Mouse (Mus musculus) T-helper 1 cell (primary cell): ENCODE measurements around the gene Bmp4.

Experiments used
- in situ Hi-C: fragments of 300-600 bp; cut with MboI, MseI; formaldehyde crosslinking; loops from one replicate; pipeline ENCODE4 v1.15.1; 2025; ENCODE audit warnings: high pct_unique_total_duplicates

Gene Bmp4

DNA sequence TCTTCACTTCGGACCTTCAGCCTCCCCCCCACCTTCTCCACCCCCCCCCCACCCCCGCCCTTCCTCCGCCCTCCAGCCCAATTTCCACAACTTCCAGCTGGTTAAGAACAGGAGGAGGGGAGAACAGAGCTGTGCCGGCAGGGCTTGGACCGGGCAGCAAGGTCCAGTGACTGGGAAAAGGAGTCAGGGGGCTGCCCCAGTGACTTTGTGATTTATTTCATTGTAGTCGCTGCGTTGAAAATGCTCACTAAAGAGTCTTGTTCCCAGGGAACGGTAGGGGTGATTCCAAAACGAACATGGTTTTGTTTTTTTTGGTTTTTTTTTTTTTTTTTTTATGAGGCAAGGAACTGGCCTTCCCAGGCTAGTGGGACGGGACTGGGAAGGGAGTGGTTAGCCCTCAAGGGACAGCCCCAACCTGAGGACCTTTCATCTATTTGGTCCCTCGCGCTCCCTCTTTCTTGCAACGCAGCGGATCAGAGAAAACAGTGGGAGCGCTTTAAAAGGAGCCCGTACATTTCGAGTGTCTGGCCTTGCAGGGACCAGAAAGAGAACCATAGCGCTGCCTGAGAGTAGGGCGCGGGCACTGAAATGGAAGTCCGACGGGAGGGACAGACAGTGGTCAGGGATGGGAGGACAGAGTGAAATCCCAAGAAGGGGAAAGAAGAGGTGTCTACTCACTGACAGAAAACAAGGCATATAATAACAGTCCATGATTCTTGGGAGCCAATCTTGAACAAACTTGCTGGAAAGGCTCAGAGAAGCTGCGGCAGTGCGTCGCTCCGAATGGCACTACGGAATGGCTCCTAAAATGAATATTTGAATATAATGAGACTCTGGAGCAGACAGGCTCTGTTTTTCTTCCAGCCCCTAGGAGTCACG is 3.8 kb downstream of the Bmp4 start:
- in situ Hi-C loops: no loop called here

GRCm38 (mm10) chr14:46385701-46386477 is 4.6 kb downstream of the Bmp4 start:
- in situ Hi-C loops: no loop called here

DNA sequence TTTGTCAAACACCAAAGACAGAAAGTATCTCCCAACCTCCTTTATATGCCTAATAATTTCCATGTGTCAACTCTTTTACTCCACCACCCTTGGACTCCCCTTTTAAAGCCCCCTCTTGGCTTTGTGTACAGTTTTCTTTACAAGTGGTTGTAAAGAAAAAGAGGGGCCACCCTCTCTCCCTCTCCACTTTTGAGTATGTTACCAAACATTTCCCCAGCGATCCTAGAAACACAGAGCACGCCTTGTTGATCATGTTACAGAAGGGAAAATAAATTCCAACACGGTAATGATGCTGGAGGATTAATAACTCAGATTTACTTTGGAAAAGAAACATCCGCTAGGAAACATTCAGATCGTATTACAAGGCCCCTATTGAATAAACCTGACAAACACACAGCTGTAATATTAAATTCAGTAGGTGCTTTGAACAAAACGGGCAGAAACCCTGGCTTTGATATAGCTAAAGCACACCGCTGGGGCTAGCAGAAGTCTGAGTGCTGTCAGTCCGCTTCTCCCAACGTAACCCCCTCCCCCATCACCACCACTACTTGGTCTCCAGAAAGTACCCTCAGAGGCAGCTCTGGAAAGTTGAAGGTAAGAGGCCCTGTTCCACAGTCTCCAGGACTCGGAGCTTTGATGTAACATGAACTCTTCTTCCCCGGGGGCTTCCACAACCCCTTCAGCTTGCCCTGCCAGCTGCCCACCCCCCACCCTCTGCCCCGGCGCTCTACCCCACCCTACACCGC is 5.3 kb downstream of the Bmp4 start:
- in situ Hi-C loops: no loop called here

DNA sequence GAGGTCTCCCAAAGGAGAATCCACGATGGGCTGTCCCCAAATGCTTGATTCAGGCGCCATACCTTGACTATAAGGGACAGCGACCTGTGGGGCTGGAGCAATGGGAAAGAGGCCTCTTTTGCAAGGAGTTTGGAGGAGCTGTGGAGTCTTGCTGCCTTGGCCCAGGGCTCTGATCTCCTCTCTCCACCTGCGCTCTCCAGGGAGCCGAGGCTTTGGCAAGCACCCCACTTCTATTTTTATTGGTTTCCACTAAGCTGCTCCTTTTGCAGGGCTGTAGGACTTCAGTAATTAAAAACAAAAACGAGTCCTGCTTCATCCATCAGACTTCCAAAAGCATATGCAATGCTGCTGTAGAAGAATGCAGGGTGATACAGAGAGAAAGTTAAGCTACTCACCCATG is 9.0 kb downstream of the Bmp4 start:
- in situ Hi-C loops: no loop called here

GRCm38 (mm10) chr14:46380286-46380721 is 10.2 kb downstream of the Bmp4 start:
- in situ Hi-C loops: no loop called here

- in situ Hi-C loops: no loop called here
Measured at GRCm38 (mm10) chr14:46379285-46379684, 11.2 kb downstream of the Bmp4 start, which contains the start of gene Gm15217. Gene Gm15217 (plus strand): TSS chr14:46379414.

GRCm38 (mm10) chr14:46375796-46376195 is 14.7 kb downstream of the Bmp4 start:
- in situ Hi-C loops: no loop called here

DNA sequence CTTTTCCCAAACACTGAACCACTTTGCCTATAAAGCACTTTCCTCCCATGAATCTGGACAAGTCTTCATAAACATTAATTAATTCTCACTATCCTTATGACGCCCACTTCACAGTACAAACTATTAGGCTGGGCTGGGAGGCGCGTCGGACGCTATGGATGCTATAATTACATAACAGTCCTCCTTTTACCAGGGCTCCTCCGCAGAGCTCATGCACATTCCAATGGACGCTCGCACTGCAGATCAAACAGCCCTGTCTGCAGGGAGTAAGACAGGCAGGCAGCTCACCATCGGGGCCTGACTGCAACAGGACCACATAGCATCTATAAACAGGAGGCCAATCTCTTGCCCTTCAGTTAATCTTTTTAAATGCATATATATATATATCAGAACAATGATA is 18.0 kb downstream of the Bmp4 start:
- in situ Hi-C loops: no loop called here

GRCm38 (mm10) chr14:46363209-46363608 is 27.3 kb downstream of the Bmp4 start:
- in situ Hi-C loops: no loop called here

- in situ Hi-C loops: no loop called here
Measured at GRCm38 (mm10) chr14:46357696-46358095, 32.8 kb downstream of the Bmp4 start.

DNA sequence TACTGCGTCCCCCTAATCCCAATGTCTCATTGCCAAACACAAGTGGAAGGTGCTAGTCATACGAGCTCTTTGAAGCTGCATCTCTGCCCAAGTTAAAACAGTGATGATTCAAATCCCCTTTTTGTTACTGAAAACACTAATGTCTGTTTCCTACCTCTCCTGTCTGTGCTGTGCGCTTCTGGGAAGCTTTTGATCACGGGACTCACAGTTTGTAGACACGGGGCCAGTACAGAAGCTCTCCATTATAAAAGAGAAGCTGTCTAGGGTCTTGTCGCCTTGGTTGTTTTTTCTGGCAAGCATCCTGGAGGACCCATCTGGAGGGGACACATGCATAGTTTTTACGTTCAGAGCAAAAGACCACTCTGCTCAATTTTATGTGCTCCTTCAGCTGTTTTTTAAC is 33.2 kb downstream of the Bmp4 start:
- in situ Hi-C loops: no loop called here

- in situ Hi-C loops: no loop called here
Measured at GRCm38 (mm10) chr14:46344750-46345149, 45.7 kb downstream of the Bmp4 start.

DNA sequence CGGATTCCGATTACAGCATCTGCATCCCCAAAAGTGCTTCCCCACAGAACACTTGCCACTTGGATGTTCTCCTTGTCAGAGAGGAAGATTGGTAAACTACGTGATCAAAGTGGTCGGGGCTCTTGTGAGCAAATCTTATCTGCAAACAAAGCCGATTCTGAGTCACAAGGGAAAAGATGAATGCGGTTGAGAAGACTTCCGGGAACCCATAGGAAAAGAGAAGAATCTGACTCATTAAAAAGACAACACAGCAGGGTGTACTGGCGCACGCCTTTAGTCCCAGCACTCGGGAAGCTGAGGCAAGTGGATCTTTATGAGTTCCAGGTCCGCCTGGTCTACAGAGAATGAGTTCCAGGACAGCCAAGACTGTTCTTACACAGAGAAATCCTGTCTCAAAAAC is 51.7 kb downstream of the Bmp4 start:
- in situ Hi-C loops: no loop called here
